Mouse (Mus musculus) spleen, adult 2 months (tissue): ENCODE results near the gene 2610318N02Rik.

Experiments used
- CTCF ChIP-seq: fragments of 200-500 bp; IDR thresholded peaks from 2 replicates; pipeline ENCODE4 v1.5.1; 2011; ENCODE audit warnings: mild to moderate bottlenecking, inconsistent platforms; ENCODE audit not compliant: insufficient read depth, insufficient read length, insufficient replicate concordance; ENCODE audit errors: extremely low read depth
- POLR2A ChIP-seq: fragments of 200-500 bp; IDR thresholded peaks from 2 replicates; pipeline ENCODE4 v1.6.1; 2011; ENCODE audit warnings: low read depth, low read length, inconsistent platforms

DNA sequence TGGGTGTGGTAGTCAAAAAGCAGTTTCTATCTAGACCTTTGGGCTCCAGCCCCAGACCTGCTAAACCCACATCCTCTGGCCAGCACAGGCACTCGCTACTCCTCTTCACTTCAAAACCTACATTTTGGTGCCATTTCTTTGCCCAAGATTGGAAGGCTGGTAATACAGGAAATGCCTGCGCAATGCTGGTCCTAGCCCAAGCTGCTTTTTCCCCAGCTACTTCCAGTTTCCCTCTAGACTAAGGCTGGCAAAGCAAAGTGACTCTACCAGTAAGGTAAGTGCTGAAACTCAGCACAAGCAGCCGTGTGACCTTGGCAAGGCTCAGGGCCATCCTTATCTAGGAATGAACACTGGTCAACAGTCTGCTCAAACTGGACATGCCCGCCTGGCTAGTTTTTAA, 39.3 kb downstream of the 2610318N02Rik start:
- TF ChIP-seq CTCF (no peak), POLR2A (no peak)
